Mouse (Mus musculus) layer of hippocampus, adult 18-20 months (tissue): ENCODE results near the gene Timm22. TPM values are rescaled to one million over a fixed set of nuclear protein-coding genes. Genes with fewer than 3 reads are reported as not detected.
A peak's percentile ranks its signal among the peaks of the same experiment; 100 is the strongest.

ENCODE experiments used
- DNase-seq, 2 experiments: peaks; one replicate each; pipeline ENCODE4 v3.0.0; 2022; ENCODE audit warnings: low spot score in 2 of 2
- total RNA-seq, 2 experiments: library from RNA; stranded (reverse); gene quantifications; 2 replicates each; pipeline ENCODE4 v1.2.3; 2021

Timm22 gene
- total RNA-seq, 2 experiments from 2014 or later: 31.8 to 32.6 TPM

DNA sequence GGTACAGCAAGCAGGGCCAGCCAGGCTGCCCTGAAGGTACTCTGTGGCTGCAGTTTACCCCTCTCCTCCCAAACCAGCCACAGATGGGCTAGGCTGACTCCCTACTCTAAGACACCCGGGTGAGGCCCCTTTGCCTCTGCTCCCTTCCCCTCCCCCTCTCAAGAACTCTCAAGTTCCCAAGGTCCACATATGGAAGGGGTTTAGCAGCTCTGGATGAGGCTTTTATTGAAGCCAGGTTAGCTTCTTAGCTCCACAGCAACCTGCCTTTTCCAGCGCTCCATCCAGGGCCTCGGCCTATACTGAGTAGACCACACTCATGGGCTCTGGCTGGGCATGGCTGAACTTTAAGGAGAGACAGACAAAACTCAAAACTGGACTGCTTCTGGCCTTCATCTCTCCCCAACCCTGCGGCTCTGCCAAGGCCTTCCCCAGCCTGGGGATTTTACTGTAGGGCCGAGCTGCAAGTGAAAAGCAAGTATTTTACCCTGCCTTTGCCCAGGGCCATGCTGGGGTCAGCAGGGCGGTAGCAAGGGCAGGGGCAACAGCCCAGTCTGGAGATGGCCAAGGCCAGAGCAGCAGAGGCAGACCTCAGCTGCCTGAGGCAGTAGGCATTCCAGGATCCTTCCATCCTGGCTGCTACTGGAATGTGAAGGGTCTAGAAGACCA is 23.3 kb downstream of the Timm22 start:
- no peak for DNase-seq

DNA sequence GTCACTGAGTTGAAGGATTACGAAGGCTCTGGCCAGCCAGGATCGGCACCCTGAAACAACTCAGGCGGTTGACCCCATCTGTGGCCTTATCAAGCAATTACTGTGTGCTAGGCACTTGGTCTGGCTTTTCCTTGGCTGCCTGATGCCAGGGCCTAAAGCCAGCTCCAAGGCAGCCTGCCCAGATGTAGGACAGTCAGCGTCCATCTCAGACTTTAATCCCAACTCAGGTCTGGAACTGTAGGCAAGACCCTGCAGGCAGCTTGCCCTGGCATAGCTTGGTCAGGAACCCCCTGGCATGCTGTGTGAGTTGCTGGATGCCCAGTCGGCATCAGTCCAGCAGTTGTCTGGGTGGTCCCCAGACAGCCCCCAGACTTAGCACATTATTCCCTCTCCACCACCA is 29.3 kb downstream of the Timm22 start:
- no peak for DNase-seq

- peak in 1 of 2 experiments; percentile 48 for DNase-seq
These were observed 30.2 kb downstream of the Timm22 start for GRCm38 (mm10) chr11:76436864-76437437.

DNA sequence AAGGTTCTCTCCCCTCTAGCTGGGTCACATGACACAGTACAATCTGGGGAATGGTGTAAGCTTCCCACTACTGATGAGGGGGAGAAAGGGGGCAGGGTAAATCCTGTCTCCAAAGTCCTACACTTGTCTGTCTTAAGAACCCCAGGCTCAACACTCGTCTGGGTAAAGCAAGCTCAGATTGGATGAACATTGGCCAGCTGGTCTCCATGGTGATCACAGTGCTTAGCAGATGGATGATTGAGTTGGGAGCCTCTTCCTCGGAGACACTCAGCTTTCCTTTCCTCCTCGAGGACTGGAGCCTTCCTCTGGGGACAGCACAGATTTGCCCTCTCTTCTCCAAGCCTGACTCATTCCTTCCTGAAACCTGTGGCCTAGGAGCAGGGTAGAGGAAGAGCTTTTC is 32.9 kb downstream of the Timm22 start:
- DNase-seq: peak; percentile 77 to 83

DNA sequence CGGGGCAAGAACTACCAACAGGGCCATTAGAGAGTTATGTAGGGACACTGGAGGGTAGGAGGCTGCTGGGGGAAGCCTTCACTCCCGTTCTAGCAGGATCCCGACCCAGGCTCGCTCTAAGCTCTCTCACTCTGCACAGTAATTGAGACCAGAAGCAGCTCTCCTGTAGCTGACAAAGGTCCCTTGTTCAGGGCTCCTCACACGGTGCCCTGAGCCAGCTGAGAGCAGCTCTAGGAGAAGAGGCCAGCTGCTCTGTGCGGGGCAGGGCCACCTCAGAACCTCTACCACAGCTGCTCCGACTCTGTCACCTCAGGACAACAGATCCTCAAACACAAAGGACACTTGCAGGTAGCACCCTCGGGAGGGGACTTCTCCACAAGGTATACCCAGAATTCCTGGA is 38.7 kb downstream of the Timm22 start:
- no peak for DNase-seq

DNA sequence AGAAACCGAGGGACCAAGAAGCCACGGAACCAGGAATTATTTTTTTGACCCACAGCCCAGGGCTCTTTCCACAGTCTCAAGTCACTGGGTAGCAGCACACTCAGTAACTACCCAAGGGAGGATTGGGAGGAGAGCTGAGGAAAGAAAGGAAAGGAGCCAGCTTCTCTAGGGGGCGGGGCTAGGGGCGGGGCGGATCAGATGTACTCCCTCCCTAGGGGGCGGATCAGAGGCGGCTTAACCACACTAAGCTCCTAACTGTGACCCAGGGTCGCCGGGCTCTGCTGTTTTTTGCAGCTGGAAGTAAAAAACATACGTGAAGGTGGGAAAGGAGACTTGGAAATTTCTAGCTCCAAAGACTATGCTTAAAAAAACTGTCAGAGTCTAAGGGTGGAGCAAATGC is 39.5 kb downstream of the Timm22 start:
- no peak for DNase-seq

- DNase-seq: peak; percentile 85 to 93
These were observed 42.9 kb downstream of the Timm22 start for GRCm38 (mm10) chr11:76449520-76450201.

GRCm38 (mm10) chr11:76450202-76450561 is 43.4 kb downstream of the Timm22 start:
- DNase-seq: peak; percentile 53 to 80

DNA sequence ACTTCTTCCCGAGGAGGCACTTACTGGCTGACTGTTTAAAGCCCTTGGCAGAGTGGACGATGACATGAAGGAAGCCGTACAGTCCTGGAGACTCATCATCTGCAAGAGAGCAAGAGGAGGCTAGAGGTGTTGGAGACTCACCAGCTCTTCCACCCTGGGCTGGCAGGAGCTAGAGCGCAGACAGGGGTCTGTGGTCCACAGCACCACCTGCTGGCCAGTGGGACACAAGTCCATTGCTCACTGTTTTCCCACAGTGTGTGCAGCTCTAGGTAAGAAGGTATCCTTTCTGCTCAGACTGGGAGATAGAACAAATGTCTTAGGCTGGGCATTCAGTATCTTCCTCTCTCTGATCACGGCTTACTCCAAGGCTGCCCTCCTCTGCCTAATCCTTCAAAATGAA is 47.7 kb downstream of the Timm22 start:
- peak; percentile 64 to 76 for DNase-seq

- DNase-seq: peak; percentile 63 to 87
These were observed 49.5 kb downstream of the Timm22 start for GRCm38 (mm10) chr11:76456233-76456632.

DNA sequence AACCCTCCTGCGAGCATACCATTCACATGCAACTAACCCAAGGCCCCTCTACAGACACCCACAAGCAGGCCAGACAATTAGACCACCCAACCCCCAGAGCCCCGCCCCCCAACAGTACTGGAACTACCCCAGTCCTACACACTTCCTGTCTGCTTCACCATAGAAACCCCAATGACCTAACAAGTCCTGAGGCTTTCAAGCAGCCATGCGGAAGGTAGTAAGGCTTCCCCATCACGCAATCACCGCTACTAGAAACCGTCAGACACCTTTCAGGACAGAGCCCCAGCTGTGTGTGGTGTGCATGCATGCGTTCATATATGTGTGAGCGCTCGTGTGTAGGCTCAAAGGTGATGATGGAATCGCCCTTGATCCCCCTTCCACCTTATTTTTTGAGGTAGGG is 50.1 kb downstream of the Timm22 start:
- no peak for DNase-seq

DNA sequence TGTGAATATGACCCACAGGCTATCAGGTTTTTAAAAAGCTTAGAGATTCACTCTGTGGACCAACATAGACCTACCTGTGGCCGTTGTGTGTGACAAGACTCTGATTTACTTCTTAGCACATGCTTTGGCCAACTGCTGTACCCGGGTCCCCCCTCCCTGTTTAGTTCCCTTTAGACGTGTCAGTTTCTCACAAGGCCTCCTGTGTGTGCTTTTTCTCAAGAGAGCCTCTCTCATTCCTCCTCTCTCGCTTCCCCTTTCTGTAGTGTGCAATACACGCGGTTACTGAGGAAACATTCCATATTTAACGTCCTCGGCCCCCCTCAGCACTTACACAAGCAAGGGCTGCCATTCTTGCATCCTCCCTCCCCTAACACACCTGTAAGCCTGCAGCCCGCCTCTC is 52.0 kb downstream of the Timm22 start:
- no peak for DNase-seq

DNA sequence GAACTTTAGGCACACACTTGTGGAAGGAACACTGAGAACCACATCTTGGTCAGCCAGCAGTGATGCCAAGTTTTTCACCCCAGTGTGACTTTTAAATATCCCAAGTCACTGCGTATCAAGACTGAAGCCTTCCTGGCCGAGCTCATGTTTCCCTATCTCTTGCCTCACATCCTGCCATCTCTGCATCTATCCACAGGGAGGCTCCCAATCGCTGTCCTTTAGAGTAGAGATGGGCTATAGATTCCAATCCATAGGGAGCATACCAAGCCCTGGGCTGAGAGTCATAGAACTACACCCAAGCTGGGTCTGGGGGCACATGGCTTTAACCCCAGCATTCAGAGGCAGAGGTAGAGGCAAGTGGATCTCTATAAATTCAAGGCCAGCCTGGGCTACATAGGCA is 52.7 kb downstream of the Timm22 start:
- no peak for DNase-seq

DNA sequence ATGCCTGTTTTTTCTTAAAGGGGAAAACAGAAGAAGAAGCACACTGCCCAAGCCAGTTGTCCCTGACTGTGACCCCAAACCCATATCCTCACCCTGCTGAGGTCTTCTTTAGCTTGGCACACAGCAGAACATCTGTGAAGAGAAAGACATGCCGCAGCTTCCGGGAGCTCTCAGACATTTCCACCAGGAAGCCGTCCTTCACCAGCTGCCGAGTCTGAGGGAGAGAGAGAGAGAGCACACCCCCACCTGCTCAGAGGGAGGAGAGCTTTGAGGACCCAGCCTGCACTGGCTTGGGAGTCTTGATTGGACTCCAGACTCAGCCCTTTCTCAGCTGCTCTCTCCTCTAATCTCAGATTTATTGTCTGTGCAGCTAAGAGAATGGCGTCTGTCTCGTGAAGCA is 54.4 kb downstream of the Timm22 start:
- DNase-seq: no peak

- DNase-seq: no peak
These were observed 54.9 kb downstream of the Timm22 start for GRCm38 (mm10) chr11:76461696-76462095.

DNA sequence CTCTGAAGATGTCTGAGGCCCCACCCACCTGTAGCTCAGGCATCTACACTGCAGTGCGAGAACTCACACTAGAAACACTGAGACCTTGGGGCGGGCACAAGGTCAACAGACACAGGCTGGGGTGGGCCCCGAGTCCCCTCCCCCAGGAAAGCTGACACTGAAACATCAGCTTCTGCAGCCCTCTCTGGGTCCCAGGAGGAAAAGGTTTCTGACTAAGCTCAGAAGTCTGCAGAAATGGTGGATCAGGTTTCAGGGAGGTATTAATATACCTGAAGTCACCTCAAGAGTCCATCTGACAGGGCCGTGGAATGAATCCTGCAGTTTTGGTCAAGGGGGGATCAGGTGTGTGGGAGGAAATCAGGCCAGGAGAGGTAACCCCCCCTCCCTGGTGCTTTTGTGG is 59.1 kb downstream of the Timm22 start:
- no peak for DNase-seq

Other genes starting within 250 kb of the Timm22 start
- 100 to 1,000 TPM; 100 to 106 TPM for gene Vps53, start 227.3 kb upstream of the Timm22 start, total RNA-seq
- 10 to 100 TPM; 16.6 to 18.5 TPM for gene Fam57a, start 227.3 kb upstream of the Timm22 start, total RNA-seq
- gene Dbil5, start 189.3 kb upstream of the Timm22 start, total RNA-seq: 1 to 10 TPM in 1 of 2 experiments, not detected in 1; 1.0 TPM
- gene Gemin4, start 189.3 kb upstream of the Timm22 start, total RNA-seq: 1 to 10 TPM; 7.5 to 8.7 TPM
- gene Mrm3, start 163.2 kb upstream of the Timm22 start, total RNA-seq: 10 to 100 TPM; 17.6 to 17.7 TPM
- 10 to 100 TPM; 54.2 to 54.3 TPM for gene Glod4, start 163.2 kb upstream of the Timm22 start, total RNA-seq
- gene Nxn, start 7.8 kb upstream of the Timm22 start, total RNA-seq: 10 to 100 TPM; 10.1 to 12.4 TPM
- gene Abr, start 215.4 kb downstream of the Timm22 start, total RNA-seq: 100 to 1,000 TPM; 490 to 505 TPM